Mouse (Mus musculus): ENCODE data around the gene Cdc42se1.

GRCm38 (mm10) chr3:95277149-95277551 lies 48.6 kb downstream of the Cdc42se1 start:
- TF ChIP-seq CTCF (IDR thresholded peaks at IDR 0.05; ENCODE audit: low read depth) (no peak), EP300 (IDR thresholded peaks at IDR 0.05; ENCODE audit: low read depth) (no peak)

Data from liver, embryonic 14.5 days (tissue).